ENCODE assay signal across 20 mouse cellular contexts in the genomic region with DNA sequence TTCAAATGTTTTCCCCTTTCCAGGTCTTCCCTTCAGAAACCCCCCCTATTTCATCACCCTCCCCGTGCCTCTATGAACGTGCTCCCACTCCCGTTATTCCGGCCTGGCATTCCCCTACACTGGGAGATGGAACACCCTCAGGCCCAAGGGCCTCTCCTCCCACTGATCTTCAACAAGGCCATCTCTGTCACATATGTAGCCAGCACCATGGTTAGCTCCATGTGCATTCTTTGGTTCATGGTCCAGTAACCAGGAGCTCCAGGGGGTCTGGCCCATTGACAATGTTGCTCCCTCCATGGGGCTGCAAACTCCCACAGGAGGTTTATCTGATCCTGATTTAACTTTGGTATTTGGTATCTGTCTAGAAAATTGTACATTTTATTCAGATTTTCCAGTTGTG. TPM values are rescaled to one million over a fixed set of nuclear protein-coding genes. Genes with fewer than 3 reads are reported as not detected.
DNase-seq lines count a peak whose midpoint lies in the region; ATAC-seq and TF ChIP-seq lines count a peak whose summit lies in the region.
"Had no signal": no experiment of that assay in that cellular context is flagged by ENCODE, and none has a peak within 500 bp of the region (broad histone marks: within the 10 kb centered on the region; RNA-seq: fewer than 3 reads in every experiment).

No protein-coding gene starts in this region.

- intact Hi-C loops in heart, postnatal 25 days (cut with DNase I) = no loop called here

- no peak overlapping the region for H3K4me3 ChIP-seq in kidney, embryonic 14.5 days (ENCODE audit: low read length)
- no peak overlapping the region for H3K4me3 ChIP-seq in kidney, embryonic 16.5 days (ENCODE audit: low read length)
- H3K4me3 ChIP-seq in stomach, postnatal 0 days (ENCODE audit: low read depth, low read length) = no peak overlapping the region
- H3K4me3 ChIP-seq: layer of hippocampus, adult 2 months; liver, embryonic 12.5 days; midbrain, embryonic 12.5 days had no signal

- DNase-seq in kidney, postnatal 25 days = no peak
- peak; percentile 15 for DNase-seq in retina, postnatal 1 day
- DNase-seq in retina, embryonic 14.5 days (ENCODE audit: low spot score) = no peak
- no peak for DNase-seq in gastrocnemius, postnatal 10 days
- no peak for DNase-seq in stomach, postnatal 0 days (ENCODE audit: low spot score)
- no peak for DNase-seq in heart, postnatal 25 days (ENCODE audit: low spot score)
- DNase-seq: adrenal gland, adult 8-10 months; lung, postnatal 14 days; right cerebral cortex, postnatal 14 days; thymus, adult 2 months had no signal

- H3K4me2 ChIP-seq in kidney, embryonic 14.5 days (replicated peaks; ENCODE audit: low read depth, low read length) = no peak overlapping the region
- H3K4me2 ChIP-seq in kidney, embryonic 16.5 days (replicated peaks; ENCODE audit: low read depth, low read length) = no peak overlapping the region
- no peak overlapping the region for H3K4me2 ChIP-seq in stomach, postnatal 0 days (replicated peaks; ENCODE audit: low read depth)
- H3K4me2 ChIP-seq: liver, embryonic 12.5 days; midbrain, embryonic 12.5 days had no signal

- TF ChIP-seq EP300 in stomach, postnatal 0 days (optimal IDR thresholded peaks at IDR 0.05) = no peak

- WGBS in kidney, embryonic 14.5 days = 81% methylated on average over 4 of the region's 4 CpGs
- WGBS in kidney, embryonic 16.5 days = 68% methylated on average over 4 of the region's 4 CpGs
- WGBS in stomach, postnatal 0 days = 70% methylated on average over 4 of the region's 4 CpGs

- H3K9me3 ChIP-seq in kidney, embryonic 14.5 days (ENCODE audit: control insufficient read depth, low read length) = no peaks in the 10 kb centered on the region
- H3K9me3 ChIP-seq in kidney, embryonic 16.5 days (ENCODE audit: low read length) = no peaks in the 10 kb centered on the region
- H3K9me3 ChIP-seq in stomach, postnatal 0 days (ENCODE audit: control insufficient read depth, low read length) = no peaks in the 10 kb centered on the region
- H3K9me3 ChIP-seq: liver, embryonic 12.5 days; midbrain, embryonic 12.5 days had no signal

- H3K9ac ChIP-seq in kidney, embryonic 14.5 days (ENCODE audit: low read depth, low read length) = no peak overlapping the region
- no peak overlapping the region for H3K9ac ChIP-seq in kidney, embryonic 16.5 days (replicated peaks; ENCODE audit: low read length)
- no peak overlapping the region for H3K9ac ChIP-seq in stomach, postnatal 0 days (ENCODE audit: low read length)
- H3K9ac ChIP-seq: liver, embryonic 12.5 days; midbrain, embryonic 12.5 days had no signal

- no peak overlapping the region for H3K27ac ChIP-seq in kidney, embryonic 14.5 days (ENCODE audit: low read depth, low read length)
- no peak overlapping the region for H3K27ac ChIP-seq in kidney, embryonic 16.5 days (ENCODE audit: low read length)
- no peak overlapping the region for H3K27ac ChIP-seq in stomach, postnatal 0 days (replicated peaks)
- H3K27ac ChIP-seq: hindbrain, postnatal 0 days; layer of hippocampus, adult 2 months; liver, embryonic 12.5 days; midbrain, embryonic 12.5 days had no signal

- no peaks in the 10 kb centered on the region for H3K4me1 ChIP-seq in kidney, embryonic 14.5 days (ENCODE audit: control insufficient read depth, insufficient read depth, low read length)
- H3K4me1 ChIP-seq in kidney, embryonic 16.5 days (ENCODE audit: insufficient read depth, low read length) = no peaks in the 10 kb centered on the region
- no peaks in the 10 kb centered on the region for H3K4me1 ChIP-seq in stomach, postnatal 0 days (replicated peaks; ENCODE audit: control insufficient read depth, insufficient read depth)
- H3K4me1 ChIP-seq: liver, embryonic 12.5 days; midbrain, embryonic 12.5 days had no signal

- no peaks in the 10 kb centered on the region for H3K36me3 ChIP-seq in kidney, embryonic 14.5 days (ENCODE audit: control insufficient read depth, insufficient read depth, low read length)
- H3K36me3 ChIP-seq in kidney, embryonic 16.5 days (ENCODE audit: insufficient read depth, low read length) = no peaks in the 10 kb centered on the region
- H3K36me3 ChIP-seq in stomach, postnatal 0 days (ENCODE audit: control insufficient read depth, insufficient read depth, low read length) = no peaks in the 10 kb centered on the region
- H3K36me3 ChIP-seq: liver, embryonic 12.5 days; midbrain, embryonic 12.5 days had no signal

- no peak for TF ChIP-seq CTCF in stomach, postnatal 0 days (IDR thresholded peaks at IDR 0.05; ENCODE audit: low read depth)

- ATAC-seq in kidney, embryonic 14.5 days (ENCODE audit: low FRiP score, low TSS enrichment) = peak; percentile 57; the same call in 1 of the 2 replicates
- ATAC-seq in kidney, embryonic 16.5 days (ENCODE audit: low FRiP score, low TSS enrichment) = peak; percentile 78; the same call in 1 of the 2 replicates
- ATAC-seq in stomach, postnatal 0 days (ENCODE audit: low FRiP score, low TSS enrichment) = no peak
- ATAC-seq: forebrain, embryonic 14.5 days; hindbrain, postnatal 0 days; liver, embryonic 12.5 days had no signal

- no peaks in the 10 kb centered on the region for H3K27me3 ChIP-seq in kidney, embryonic 14.5 days (ENCODE audit: control insufficient read depth, insufficient read depth, low read length)
- H3K27me3 ChIP-seq in kidney, embryonic 16.5 days (ENCODE audit: insufficient read depth, low read length) = no peaks in the 10 kb centered on the region
- no peaks in the 10 kb centered on the region for H3K27me3 ChIP-seq in stomach, postnatal 0 days (ENCODE audit: control insufficient read depth, insufficient read depth, low read length)
- H3K27me3 ChIP-seq: liver, embryonic 12.5 days; midbrain, embryonic 12.5 days had no signal

RNA-seq across cellular contexts. Expression of gene Plscr5, which starts 30.5 kb away (rescaled TPM):
- not detected in 2 replicates for polyA plus RNA-seq in kidney, embryonic 14.5 days (2014; fragmentation: Nextera tagmentation; extraction: Ambion mirVana)
- not detected in 2 replicates for polyA plus RNA-seq in kidney, embryonic 16.5 days (2015; fragmentation: Nextera tagmentation; extraction: Ambion mirVana)
- total RNA-seq in gastrocnemius, postnatal 10 days (2021) = not detected
- polyA plus RNA-seq in stomach, postnatal 0 days (2015; fragmentation: Nextera tagmentation; extraction: Ambion mirVana) = 0.08 TPM in 1 of 2 replicates, not detected in the other
- not detected for total RNA-seq in heart, postnatal 25 days (2021)
- total RNA-seq: adrenal gland, adult 8-10 months; heart, adult 8-10 months; heart, postnatal 10 days; layer of hippocampus, adult 2 months; left cerebral cortex, postnatal 14 days had no signal
- polyA plus RNA-seq: liver, embryonic 12.5 days; midbrain, embryonic 12.5 days had no signal
